Mouse (Mus musculus): ENCODE data around the gene Atp8b5. TPM values are rescaled to one million over a fixed set of nuclear protein-coding genes. Genes with fewer than 3 reads are reported as not detected.

Gene Atp8b5
- polyA plus RNA-seq, 1 experiment from 2014 or later = 0.52 TPM

GRCm38 (mm10) chr4:43267323-43267658 is 332 bp downstream of the Atp8b5 start:
- Histone ChIP-seq H3K27me3 (ENCODE audit: control insufficient read depth, insufficient read depth, low read length) (no peaks in the 10 kb centered on the region), H3K9me3 (ENCODE audit: control insufficient read depth, low read length) (no peaks in the 10 kb centered on the region), H3K27ac (ENCODE audit: low read depth, low read length) (no peak overlapping the region), H3K4me3 (ENCODE audit: low read depth, low read length) (no peak overlapping the region), H3K4me1 (ENCODE audit: control insufficient read depth, insufficient read depth, low read length) (no peaks in the 10 kb centered on the region), H3K9ac (ENCODE audit: low read length) (no peak overlapping the region), H3K36me3 (ENCODE audit: control insufficient read depth, insufficient read depth, low read length) (no peaks in the 10 kb centered on the region), H3K4me2 (ENCODE audit: low read depth) (peak overlapping the region; percentile 47)
- WGBS = 14% methylated on average over 2 of the region's 2 CpGs
- ATAC-seq (ENCODE audit: insufficient read depth, low FRiP score, low TSS enrichment) = no peak
- DNase-seq (ENCODE audit: low spot score) = no peak

GRCm38 (mm10) chr4:43285476-43285875 is 18.5 kb downstream of the Atp8b5 start:
- no peaks in the 10 kb centered on the region for H3K27me3 ChIP-seq (ENCODE audit: control insufficient read depth, insufficient read depth, low read length)
- H3K9me3 ChIP-seq (ENCODE audit: control insufficient read depth, low read length) = no peaks in the 10 kb centered on the region
- H3K27ac ChIP-seq (ENCODE audit: low read depth, low read length) = no peak overlapping the region
- H3K36me3 ChIP-seq (ENCODE audit: control insufficient read depth, insufficient read depth, low read length) = no peaks in the 10 kb centered on the region
- no peak for ATAC-seq (ENCODE audit: insufficient read depth, low FRiP score, low TSS enrichment)
- H3K4me1 ChIP-seq (ENCODE audit: control insufficient read depth, insufficient read depth, low read length) = no peaks in the 10 kb centered on the region
- no peak overlapping the region for H3K4me3 ChIP-seq (ENCODE audit: low read depth, low read length)
- no peak overlapping the region for H3K9ac ChIP-seq (ENCODE audit: low read length)
- no peak overlapping the region for H3K4me2 ChIP-seq (ENCODE audit: low read depth)
- no peak for DNase-seq (ENCODE audit: low spot score)
- 95% methylated on average over 5 of the region's 5 CpGs for WGBS

DNA sequence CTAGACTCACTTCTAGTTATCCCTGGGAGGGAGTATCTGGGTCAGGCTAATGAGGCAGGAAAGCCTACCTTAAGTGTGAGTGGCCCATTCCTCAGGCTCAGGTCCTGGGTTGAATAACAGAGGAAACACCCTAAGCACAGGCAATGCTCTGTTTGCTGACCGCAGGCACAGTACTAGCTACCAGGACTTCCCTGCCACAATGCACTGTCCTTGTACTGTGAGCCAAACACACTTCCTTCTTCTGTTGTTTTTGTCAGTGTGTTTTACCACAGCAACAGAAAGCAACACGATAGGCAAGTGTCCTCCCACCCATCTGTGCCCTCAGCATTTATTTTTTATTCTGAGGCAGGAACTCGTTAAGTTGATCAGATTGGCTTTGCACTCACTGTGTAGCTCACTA is 20.3 kb downstream of the Atp8b5 start:
- H3K9me3 ChIP-seq (ENCODE audit: control insufficient read depth, low read length) = no peaks in the 10 kb centered on the region
- no peaks in the 10 kb centered on the region for H3K4me1 ChIP-seq (ENCODE audit: control insufficient read depth, insufficient read depth, low read length)
- H3K36me3 ChIP-seq (ENCODE audit: control insufficient read depth, insufficient read depth, low read length) = no peaks in the 10 kb centered on the region
- 93% methylated on average over 3 of the region's 3 CpGs for WGBS
- H3K4me2 ChIP-seq (ENCODE audit: low read depth) = no peak overlapping the region
- H3K27ac ChIP-seq (ENCODE audit: low read depth, low read length) = no peak overlapping the region
- H3K27me3 ChIP-seq (ENCODE audit: control insufficient read depth, insufficient read depth, low read length) = no peaks in the 10 kb centered on the region
- DNase-seq (ENCODE audit: low spot score) (no peak), ATAC-seq (ENCODE audit: insufficient read depth, low FRiP score, low TSS enrichment) (no peak)
- H3K4me3 ChIP-seq (ENCODE audit: low read depth, low read length) = no peak overlapping the region
- H3K9ac ChIP-seq (ENCODE audit: low read length) = no peak overlapping the region

DNA sequence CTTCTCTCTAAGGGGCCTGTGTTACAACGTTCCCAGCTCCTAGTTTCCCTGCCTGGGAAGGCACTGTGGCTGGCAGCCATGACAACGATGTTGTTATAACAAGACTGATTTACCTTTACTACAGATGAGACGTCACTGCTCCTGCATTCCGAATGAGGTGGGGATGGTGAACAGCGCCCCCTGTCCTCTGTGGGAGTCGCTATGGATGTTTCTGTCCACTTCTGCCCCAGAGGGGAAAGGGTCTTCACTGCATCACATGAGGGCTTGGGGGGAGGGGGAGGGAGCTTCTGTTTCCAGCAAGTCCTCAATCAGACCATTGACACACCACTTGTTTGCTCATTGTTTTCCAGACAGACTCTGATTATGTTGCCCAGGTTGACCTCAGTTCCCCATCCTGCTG is 27.0 kb downstream of the Atp8b5 start:
- no peak overlapping the region for H3K27ac ChIP-seq (ENCODE audit: low read depth, low read length)
- no peak overlapping the region for H3K4me2 ChIP-seq (ENCODE audit: low read depth)
- H3K9me3 ChIP-seq (ENCODE audit: control insufficient read depth, low read length) = no peaks in the 10 kb centered on the region
- peak; percentile 16 for DNase-seq (ENCODE audit: low spot score)
- H3K36me3 ChIP-seq (ENCODE audit: control insufficient read depth, insufficient read depth, low read length) = no peaks in the 10 kb centered on the region
- no peaks in the 10 kb centered on the region for H3K27me3 ChIP-seq (ENCODE audit: control insufficient read depth, insufficient read depth, low read length)
- 0 out of 2 replicates have a peak, but pooled peaks cover 3% of the 10 kb centered on the region for H3K4me1 ChIP-seq (ENCODE audit: control insufficient read depth, insufficient read depth, low read length)
- H3K9ac ChIP-seq (ENCODE audit: low read length) = no peak overlapping the region
- 33% methylated on average over 6 of the region's 6 CpGs for WGBS
- ATAC-seq (ENCODE audit: insufficient read depth, low FRiP score, low TSS enrichment) = no peak
- H3K4me3 ChIP-seq (ENCODE audit: low read depth, low read length) = no peak overlapping the region

GRCm38 (mm10) chr4:43309696-43310338 is 42.9 kb downstream of the Atp8b5 start:
- ATAC-seq (ENCODE audit: insufficient read depth, low FRiP score, low TSS enrichment) = peak; percentile 93
- Histone ChIP-seq H3K27ac (ENCODE audit: low read depth, low read length) (peak overlapping the region; percentile 36; the same call in 1 of the 2 replicates), H3K9ac (ENCODE audit: low read length) (no peak overlapping the region), H3K27me3 (ENCODE audit: control insufficient read depth, insufficient read depth, low read length) (no peaks in the 10 kb centered on the region), H3K4me1 (ENCODE audit: control insufficient read depth, insufficient read depth, low read length) (no peaks in the 10 kb centered on the region), H3K4me2 (ENCODE audit: low read depth) (no peak overlapping the region), H3K36me3 (ENCODE audit: control insufficient read depth, insufficient read depth, low read length) (no peaks in the 10 kb centered on the region), H3K9me3 (ENCODE audit: control insufficient read depth, low read length) (no peaks in the 10 kb centered on the region), H3K4me3 (ENCODE audit: low read depth, low read length) (no peak overlapping the region)
- peak; percentile 73 for DNase-seq (ENCODE audit: low spot score)
- 18% methylated on average over 11 of the region's 11 CpGs for WGBS

DNA sequence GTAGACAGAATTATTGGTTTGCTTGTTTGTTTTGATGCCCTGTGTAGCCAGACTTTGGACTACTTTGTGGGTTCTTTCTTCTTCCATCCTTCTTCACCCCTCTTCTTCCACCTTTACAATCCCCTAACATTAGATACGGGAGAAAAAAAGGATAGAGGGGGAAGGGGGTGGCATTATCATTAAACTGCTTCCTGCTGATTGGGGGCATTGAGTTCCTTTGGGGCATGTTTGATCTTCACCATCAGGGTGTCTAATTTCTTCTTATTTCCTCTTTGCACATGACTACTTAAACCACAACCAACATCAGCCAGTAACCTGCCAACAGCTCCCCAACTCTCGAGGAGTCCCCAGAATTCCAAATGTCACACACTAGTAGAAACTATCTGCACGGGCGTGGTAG is 54.6 kb downstream of the Atp8b5 start:
- H3K27ac ChIP-seq (ENCODE audit: low read depth, low read length) = no peak overlapping the region
- no peak overlapping the region for H3K4me2 ChIP-seq (ENCODE audit: low read depth)
- H3K4me1 ChIP-seq (ENCODE audit: control insufficient read depth, insufficient read depth, low read length) = no peaks in the 10 kb centered on the region
- H3K36me3 ChIP-seq (ENCODE audit: control insufficient read depth, insufficient read depth, low read length) = no peaks in the 10 kb centered on the region
- DNase-seq (ENCODE audit: low spot score) (no peak), ATAC-seq (ENCODE audit: insufficient read depth, low FRiP score, low TSS enrichment) (no peak)
- no peaks in the 10 kb centered on the region for H3K9me3 ChIP-seq (ENCODE audit: control insufficient read depth, low read length)
- WGBS = 89% methylated on average over 4 of the region's 4 CpGs
- no peak overlapping the region for H3K9ac ChIP-seq (ENCODE audit: low read length)
- no peak overlapping the region for H3K4me3 ChIP-seq (ENCODE audit: low read depth, low read length)
- no peaks in the 10 kb centered on the region for H3K27me3 ChIP-seq (ENCODE audit: control insufficient read depth, insufficient read depth, low read length)

GRCm38 (mm10) chr4:43322336-43322735 is 55.4 kb downstream of the Atp8b5 start:
- no peak overlapping the region for H3K4me2 ChIP-seq (ENCODE audit: low read depth)
- H3K4me1 ChIP-seq (ENCODE audit: control insufficient read depth, insufficient read depth, low read length) = no peaks in the 10 kb centered on the region
- no peak overlapping the region for H3K27ac ChIP-seq (ENCODE audit: low read depth, low read length)
- no peaks in the 10 kb centered on the region for H3K27me3 ChIP-seq (ENCODE audit: control insufficient read depth, insufficient read depth, low read length)
- H3K4me3 ChIP-seq (ENCODE audit: low read depth, low read length) = no peak overlapping the region
- 87% methylated on average over 14 of the region's 14 CpGs for WGBS
- no peaks in the 10 kb centered on the region for H3K9me3 ChIP-seq (ENCODE audit: control insufficient read depth, low read length)
- ATAC-seq (ENCODE audit: insufficient read depth, low FRiP score, low TSS enrichment) = no peak
- no peak overlapping the region for H3K9ac ChIP-seq (ENCODE audit: low read length)
- DNase-seq (ENCODE audit: low spot score) = no peak
- H3K36me3 ChIP-seq (ENCODE audit: control insufficient read depth, insufficient read depth, low read length) = no peaks in the 10 kb centered on the region

- Histone ChIP-seq H3K27ac (ENCODE audit: low read depth, low read length) (no peak overlapping the region), H3K4me1 (ENCODE audit: control insufficient read depth, insufficient read depth, low read length) (no peaks in the 10 kb centered on the region), H3K4me2 (ENCODE audit: low read depth) (no peak overlapping the region), H3K4me3 (ENCODE audit: low read depth, low read length) (no peak overlapping the region), H3K27me3 (ENCODE audit: control insufficient read depth, insufficient read depth, low read length) (no peaks in the 10 kb centered on the region), H3K36me3 (ENCODE audit: control insufficient read depth, insufficient read depth, low read length) (no peaks in the 10 kb centered on the region), H3K9me3 (ENCODE audit: control insufficient read depth, low read length) (no peaks in the 10 kb centered on the region), H3K9ac (ENCODE audit: low read length) (no peak overlapping the region)
- 91% methylated on average over 2 of the region's 2 CpGs for WGBS
- ATAC-seq (ENCODE audit: insufficient read depth, low FRiP score, low TSS enrichment) (no peak), DNase-seq (ENCODE audit: low spot score) (no peak)
Observed at GRCm38 (mm10) chr4:43327118-43327517, 60.2 kb downstream of the Atp8b5 start.

- no peak overlapping the region for H3K4me2 ChIP-seq (ENCODE audit: low read depth)
- no peaks in the 10 kb centered on the region for H3K36me3 ChIP-seq (ENCODE audit: control insufficient read depth, insufficient read depth, low read length)
- H3K9me3 ChIP-seq (ENCODE audit: control insufficient read depth, low read length) = no peaks in the 10 kb centered on the region; the same call in 1 of the 2 replicates
- no peaks in the 10 kb centered on the region for H3K4me1 ChIP-seq (ENCODE audit: control insufficient read depth, insufficient read depth, low read length)
- ATAC-seq (ENCODE audit: insufficient read depth, low FRiP score, low TSS enrichment) (no peak), DNase-seq (ENCODE audit: low spot score) (no peak)
- no peak overlapping the region for H3K9ac ChIP-seq (ENCODE audit: low read length)
- H3K27ac ChIP-seq (ENCODE audit: low read depth, low read length) = no peak overlapping the region
- H3K4me3 ChIP-seq (ENCODE audit: low read depth, low read length) = no peak overlapping the region
- H3K27me3 ChIP-seq (ENCODE audit: control insufficient read depth, insufficient read depth, low read length) = no peaks in the 10 kb centered on the region
- 68% methylated on average over 2 of the region's 2 CpGs for WGBS
Observed at GRCm38 (mm10) chr4:43334771-43335170, 67.8 kb downstream of the Atp8b5 start.

Measured in neural tube, embryonic 11.5 days (tissue).